21 mouse cellular contexts compared by ENCODE assay signal in the genomic region with DNA sequence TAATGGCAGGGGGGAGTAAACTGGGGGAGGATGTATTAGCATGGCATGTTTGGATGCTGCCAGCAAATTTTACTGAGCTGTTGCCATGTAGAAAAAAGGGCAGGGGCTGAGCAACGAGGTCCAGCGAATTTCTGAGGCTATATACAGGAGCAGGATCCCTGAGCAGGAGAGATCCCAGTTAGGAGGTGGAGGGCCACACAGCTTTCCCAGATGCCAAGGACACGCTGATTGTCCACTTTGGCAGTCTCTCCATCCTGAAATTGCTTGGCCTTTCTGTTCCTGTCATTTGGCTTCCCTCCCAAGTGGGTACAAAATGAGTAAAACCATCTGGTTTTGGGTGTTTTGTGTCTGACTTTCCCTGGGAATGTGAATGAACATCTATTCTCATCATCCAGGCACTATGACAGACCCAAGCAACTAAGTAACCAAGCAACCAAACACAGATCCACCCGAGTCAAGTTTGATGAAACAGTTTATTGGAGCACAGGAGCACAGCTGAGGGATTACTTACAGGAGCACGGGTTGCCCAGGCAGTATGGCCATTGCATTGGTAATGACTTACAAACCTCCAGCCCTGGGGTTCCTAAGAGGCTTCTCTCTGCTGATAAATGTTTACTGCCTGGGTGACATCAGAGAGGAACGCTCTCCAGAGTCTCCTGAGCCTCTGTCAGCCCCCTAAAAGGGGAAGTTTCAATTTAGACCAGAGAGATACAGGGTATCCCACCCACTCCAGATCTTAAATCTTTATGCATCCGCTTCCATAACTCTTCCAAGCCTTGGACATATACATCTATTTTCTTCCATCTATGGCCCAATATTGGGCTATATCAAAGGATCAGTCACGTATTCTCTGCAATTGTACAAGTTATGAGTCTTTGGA. TPM values are rescaled to one million over a fixed set of nuclear protein-coding genes. Genes with fewer than 3 reads are reported as not detected.
DNase-seq lines count a peak whose midpoint lies in the region; ATAC-seq and TF ChIP-seq lines count a peak whose summit lies in the region.
"Not testable (repeated sequence)": the region's sequence is repeated elsewhere in the genome, so short reads cannot be mapped to it uniquely, and the experiment has no call there.
"Had no signal": no experiment of that assay in that cellular context is flagged by ENCODE, and none has a peak within 500 bp of the region (broad histone marks: within the 10 kb centered on the region; RNA-seq: fewer than 3 reads in every experiment).

No protein-coding gene starts in this region.

- not testable (repeated sequence) for H3K4me1 ChIP-seq in MEL (ENCODE audit: control insufficient read depth in 1 of 2, insufficient read depth in 2 of 2, low read length in 2 of 2); hindbrain, embryonic 14.5 days (replicated peaks; ENCODE audit: control insufficient read depth, insufficient read depth, low read length); limb, embryonic 10.5 days

- not testable (repeated sequence) for H3K9ac ChIP-seq in MEL (ENCODE audit: control insufficient read depth, low read depth, low read length, poor library complexity, severe bottlenecking); hindbrain, embryonic 14.5 days

- H3K27ac ChIP-seq in MEL (ENCODE audit: control insufficient read depth, low read depth, low read length); hindbrain, embryonic 14.5 days; limb, embryonic 10.5 days: not testable (repeated sequence)
- H3K27ac ChIP-seq in layer of hippocampus, adult 2 months, result peak overlapping the region; percentile 4; the same call in 1 of the 2 replicates

- 75% methylated on average over 7 of the region's 8 CpGs for WGBS in hindbrain, embryonic 14.5 days
- WGBS in limb, embryonic 10.5 days, result 81% methylated on average over 7 of the region's 8 CpGs

- peak in 1 of 2 experiments; percentile 30; a peak in 1 of 4 replicates for TF ChIP-seq EP300 in MEL (IDR thresholded peaks at IDR 0.05; ENCODE audit: low read depth in 1 of 2, low read length in 2 of 2)

- peak; percentile 62 for DNase-seq in MEL (ENCODE audit: low read depth, low spot score)
- peak; percentile 61 for DNase-seq in adrenal gland, adult 2 months
- DNase-seq in brain, embryonic 14.5 days (ENCODE audit: low read depth), result peak; percentile 9
- not testable (repeated sequence) for DNase-seq in hindbrain, embryonic 14.5 days (ENCODE audit: low spot score); layer of hippocampus, adult 2 months (ENCODE audit: low spot score in 2 of 2)
- peak; percentile 23 for DNase-seq in limb, embryonic 10.5 days (ENCODE audit: low spot score)
- DNase-seq in right cerebral cortex, postnatal 25 days, result peak; percentile 9

- TF ChIP-seq CTCF in MEL (IDR thresholded peaks at IDR 0.05 in 2 of 3, conservative IDR thresholded peaks at IDR 0.05 in 1 of 3; ENCODE audit: control insufficient read depth in 1 of 3, insufficient read depth in 1 of 3, low read depth in 2 of 3, low read length in 3 of 3, poor library complexity in 1 of 3, severe bottlenecking in 1 of 3); brain, embryonic 14.5 days (IDR thresholded peaks at IDR 0.05; ENCODE audit: borderline replicate concordance, extremely low read depth, insufficient read depth, insufficient read length); layer of hippocampus, adult 2 months (conservative IDR thresholded peaks at IDR 0.05): not testable (repeated sequence)

- TF ChIP-seq RAD21 in MEL (IDR thresholded peaks at IDR 0.05; ENCODE audit: low read depth, low read length), result not testable (repeated sequence)

- not testable (repeated sequence) for H3K9me3 ChIP-seq in MEL (replicated peaks; ENCODE audit: insufficient read depth, low read length); hindbrain, embryonic 14.5 days (ENCODE audit: control insufficient read depth, low read length); limb, embryonic 10.5 days (replicated peaks)

- not testable (repeated sequence) for H3K27me3 ChIP-seq in MEL (ENCODE audit: control insufficient read depth in 1 of 2, insufficient read depth in 2 of 2, low read length in 2 of 2); hindbrain, embryonic 14.5 days (ENCODE audit: control insufficient read depth, insufficient read depth, low read length); limb, embryonic 10.5 days (ENCODE audit: low read depth, poor library complexity, severe bottlenecking)

- not testable (repeated sequence) for H3K79me2 ChIP-seq in MEL (ENCODE audit: control insufficient read depth, insufficient read depth, low read length, poor library complexity)

- H3K4me3 ChIP-seq in MEL (ENCODE audit: control insufficient read depth in 1 of 2, insufficient read depth in 1 of 2, low read depth in 2 of 2, low read length in 2 of 2); hindbrain, embryonic 14.5 days (replicated peaks; ENCODE audit: low read length); layer of hippocampus, adult 2 months; limb, embryonic 10.5 days: not testable (repeated sequence)

- not testable (repeated sequence) for H3K36me3 ChIP-seq in MEL (ENCODE audit: control insufficient read depth in 1 of 2, insufficient read depth in 2 of 2, low read length in 2 of 2); hindbrain, embryonic 14.5 days (replicated peaks; ENCODE audit: control insufficient read depth, insufficient read depth); limb, embryonic 10.5 days

- not testable (repeated sequence) for H3K4me2 ChIP-seq in hindbrain, embryonic 14.5 days (replicated peaks)

- ATAC-seq in hindbrain, embryonic 14.5 days (ENCODE audit: low FRiP score), result peak; percentile 43; the same call in 1 of the 2 replicates

- not testable (repeated sequence) for TF ChIP-seq POLR2A in MEL (IDR thresholded peaks at IDR 0.05; ENCODE audit: control insufficient read depth in 1 of 2, insufficient read depth in 1 of 2, low read depth in 1 of 2, low read length in 2 of 2, poor library complexity in 1 of 2); brain, embryonic 14.5 days (IDR thresholded peaks at IDR 0.05; ENCODE audit: borderline replicate concordance, extremely low read depth, insufficient read depth, insufficient read length, poor library complexity, severe bottlenecking)

RNA-seq across cellular contexts. Expression of a gene that starts 5.8 kb away (rescaled TPM):
- total RNA-seq in MEL (2012; rRNA removed), result 2.3 and 3.0 TPM in 2 replicates
- 1 to 10 TPM in 1 of 2 experiments, not detected in 1; 2.6 TPM for polyA plus RNA-seq in MEL (2012; ENCODE audit: insufficient read depth in 1 of 2, insufficient read length in 2 of 2, low read depth in 1 of 2, low replicate concordance in 2 of 2, missing spikeins in 1 of 2)
- total RNA-seq in adrenal gland, adult 2 months (2021), result 10 to 100 TPM in 1 of 2 experiments, 1 to 10 TPM in 1; 8.4 to 15.5 TPM
- polyA plus RNA-seq in adrenal gland, adult 2 months (2012; rRNA removed), result 6.8 and 8.5 TPM in 2 replicates
- 4.5 and 5.5 TPM in 2 replicates for polyA plus RNA-seq in brain, embryonic 14.5 days (2012; rRNA removed)
- 6.2 and 6.6 TPM in 2 replicates for polyA plus RNA-seq in hindbrain, embryonic 14.5 days (2014; fragmentation: Nextera tagmentation; extraction: Ambion mirVana)
- 1 to 10 TPM; 7.7 to 7.9 TPM for total RNA-seq in layer of hippocampus, adult 2 months (2021)
- polyA plus RNA-seq in limb, embryonic 10.5 days (2016; fragmentation: Nextera tagmentation; extraction: Ambion mirVana), result 1.5 and 1.8 TPM in 2 replicates
- polyA plus RNA-seq: erythroblast, embryonic 14.5 days had no signal

RNA-seq across cellular contexts. Expression of a gene that starts 12.8 kb away (rescaled TPM):
- 63.3 and 66.5 TPM in 2 replicates for total RNA-seq in MEL (2012; rRNA removed)
- 10 to 100 TPM; 85.1 to 87.6 TPM for polyA plus RNA-seq in MEL (2012; ENCODE audit: insufficient read depth in 1 of 2, insufficient read length in 2 of 2, low read depth in 1 of 2, low replicate concordance in 2 of 2, missing spikeins in 1 of 2)
- 10 to 100 TPM; 37.1 to 55.2 TPM for total RNA-seq in adrenal gland, adult 2 months (2021)
- polyA plus RNA-seq in adrenal gland, adult 2 months (2012; rRNA removed), result 23.3 and 26.4 TPM in 2 replicates
- polyA plus RNA-seq in brain, embryonic 14.5 days (2012; rRNA removed), result 35.5 and 40.7 TPM in 2 replicates
- polyA plus RNA-seq in hindbrain, embryonic 14.5 days (2014; fragmentation: Nextera tagmentation; extraction: Ambion mirVana), result 43.5 and 49.2 TPM in 2 replicates
- 10 to 100 TPM; 80.4 to 90.2 TPM for total RNA-seq in layer of hippocampus, adult 2 months (2021)
- polyA plus RNA-seq in limb, embryonic 10.5 days (2016; fragmentation: Nextera tagmentation; extraction: Ambion mirVana), result 27.5 and 32.5 TPM in 2 replicates

RNA-seq across cellular contexts. Expression of a gene that starts 16.7 kb away (rescaled TPM):
- total RNA-seq in MEL (2012; rRNA removed), result 5.3 and 5.7 TPM in 2 replicates
- polyA plus RNA-seq in MEL (2012; ENCODE audit: insufficient read depth in 1 of 2, insufficient read length in 2 of 2, low read depth in 1 of 2, low replicate concordance in 2 of 2, missing spikeins in 1 of 2), result 1 to 10 TPM in 1 of 2 experiments, not detected in 1; 6.9 TPM
- total RNA-seq in adrenal gland, adult 2 months (2021), result 10 to 100 TPM; 39.2 to 43.6 TPM
- 43.5 and 85.2 TPM in 2 replicates for polyA plus RNA-seq in adrenal gland, adult 2 months (2012; rRNA removed)
- polyA plus RNA-seq in brain, embryonic 14.5 days (2012; rRNA removed), result 16.5 and 17.1 TPM in 2 replicates
- polyA plus RNA-seq in hindbrain, embryonic 14.5 days (2014; fragmentation: Nextera tagmentation; extraction: Ambion mirVana), result 14.6 and 17.9 TPM in 2 replicates
- total RNA-seq in layer of hippocampus, adult 2 months (2021), result 10 to 100 TPM; 30.2 to 31.2 TPM
- 3.2 and 5.2 TPM in 2 replicates for polyA plus RNA-seq in limb, embryonic 10.5 days (2016; fragmentation: Nextera tagmentation; extraction: Ambion mirVana)
- polyA plus RNA-seq: erythroblast, embryonic 14.5 days had no signal

RNA-seq across cellular contexts. Expression of a gene that starts 29.9 kb away (rescaled TPM):
- 0.03 and 0.12 TPM in 2 replicates for total RNA-seq in MEL (2012; rRNA removed)
- polyA plus RNA-seq in MEL (2012; ENCODE audit: insufficient read depth in 1 of 2, insufficient read length in 2 of 2, low read depth in 1 of 2, low replicate concordance in 2 of 2, missing spikeins in 1 of 2), result under 1 TPM in 1 of 2 experiments, not detected in 1; 0.06 TPM
- total RNA-seq in adrenal gland, adult 2 months (2021), result 1 to 10 TPM; 2.0 to 3.7 TPM
- polyA plus RNA-seq in adrenal gland, adult 2 months (2012; rRNA removed), result 0.12 and 0.15 TPM in 2 replicates
- 0.03 and 0.10 TPM in 2 replicates for polyA plus RNA-seq in brain, embryonic 14.5 days (2012; rRNA removed)
- not detected in 2 replicates for polyA plus RNA-seq in hindbrain, embryonic 14.5 days (2014; fragmentation: Nextera tagmentation; extraction: Ambion mirVana)
- total RNA-seq in layer of hippocampus, adult 2 months (2021), result 1 to 10 TPM; 2.6 to 3.0 TPM
- polyA plus RNA-seq in limb, embryonic 10.5 days (2016; fragmentation: Nextera tagmentation; extraction: Ambion mirVana), result not detected in 2 replicates
- total RNA-seq: common myeloid progenitor, adult 5-6 weeks; heart, postnatal 14 days; hematopoietic stem cell, adult 5-6 weeks had no signal
- polyA plus RNA-seq: activated CD4-positive, CD25-positive, alpha-beta regulatory T cell, adult 4 months; CD4-positive, CD25-positive, alpha-beta regulatory T cell, adult 4 months; embryonic facial prominence, embryonic 11.5 days; erythroblast, embryonic 14.5 days; forebrain, embryonic 12.5 days; forebrain, embryonic 16.5 days; G1E; heart, adult 2 months; heart, embryonic 11.5 days; heart, embryonic 15.5 days; hindbrain, embryonic 13.5 days had no signal
